Mouse (Mus musculus) midbrain, embryonic 10.5 days (tissue): ENCODE measurements around the gene Eif3i. TPM values are rescaled to one million over a fixed set of nuclear protein-coding genes. Genes with fewer than 3 reads are reported as not detected.

Experiments used
- DNase-seq: peaks from one replicate; pipeline ENCODE4 v3.0.0-alpha.2; 2017; ENCODE audit warnings: low spot score
- H3K27ac ChIP-seq: fragments of 300-500 bp; sonication (generic); replicated peaks from 2 replicates; pipeline ENCODE4 v1.5.1; 2016; ENCODE audit warnings: mild to moderate bottlenecking
- H3K27me3 ChIP-seq: fragments of 300-500 bp; sonication (generic); 2 replicates; pipeline ENCODE4 v1.6.1; 2016; ENCODE audit warnings: low read depth, mild to moderate bottlenecking; ENCODE audit not compliant: poor library complexity, severe bottlenecking
- H3K36me3 ChIP-seq: fragments of 300-500 bp; sonication (generic); 2 replicates; pipeline ENCODE4 v1.6.1; 2016; ENCODE audit warnings: mild to moderate bottlenecking, moderate library complexity
- H3K4me1 ChIP-seq: fragments of 300-500 bp; sonication (generic); 2 replicates; pipeline ENCODE4 v1.6.1; 2016
- H3K4me3 ChIP-seq: fragments of 300-500 bp; sonication (generic); 2 replicates; pipeline ENCODE4 v1.5.1; 2016; ENCODE audit warnings: mild to moderate bottlenecking, moderate library complexity
- H3K9me3 ChIP-seq: fragments of 300-500 bp; sonication (generic); replicated peaks from 2 replicates; pipeline ENCODE4 v1.6.1; 2016; ENCODE audit warnings: mild to moderate bottlenecking
- WGBS: fragments of 180-500 bp; shearing (Covaris S2); methylation state at CpG from one replicate; pipeline ENCODE4 v1.1.7; 2016; 5-methylcytosine and 5-hydroxymethylcytosine counted together
- polyA plus RNA-seq: library from polyadenylated mRNA; unstranded; fragments of >200 nt; fragmentation: Nextera tagmentation; extraction: Ambion mirVana; gene quantifications from 2 replicates; pipeline ENCODE4 v1.2.1, GENCODE M21; 2016

The Eif3i gene
- polyA plus RNA-seq, result 261 and 293 TPM in 2 replicates

DNA sequence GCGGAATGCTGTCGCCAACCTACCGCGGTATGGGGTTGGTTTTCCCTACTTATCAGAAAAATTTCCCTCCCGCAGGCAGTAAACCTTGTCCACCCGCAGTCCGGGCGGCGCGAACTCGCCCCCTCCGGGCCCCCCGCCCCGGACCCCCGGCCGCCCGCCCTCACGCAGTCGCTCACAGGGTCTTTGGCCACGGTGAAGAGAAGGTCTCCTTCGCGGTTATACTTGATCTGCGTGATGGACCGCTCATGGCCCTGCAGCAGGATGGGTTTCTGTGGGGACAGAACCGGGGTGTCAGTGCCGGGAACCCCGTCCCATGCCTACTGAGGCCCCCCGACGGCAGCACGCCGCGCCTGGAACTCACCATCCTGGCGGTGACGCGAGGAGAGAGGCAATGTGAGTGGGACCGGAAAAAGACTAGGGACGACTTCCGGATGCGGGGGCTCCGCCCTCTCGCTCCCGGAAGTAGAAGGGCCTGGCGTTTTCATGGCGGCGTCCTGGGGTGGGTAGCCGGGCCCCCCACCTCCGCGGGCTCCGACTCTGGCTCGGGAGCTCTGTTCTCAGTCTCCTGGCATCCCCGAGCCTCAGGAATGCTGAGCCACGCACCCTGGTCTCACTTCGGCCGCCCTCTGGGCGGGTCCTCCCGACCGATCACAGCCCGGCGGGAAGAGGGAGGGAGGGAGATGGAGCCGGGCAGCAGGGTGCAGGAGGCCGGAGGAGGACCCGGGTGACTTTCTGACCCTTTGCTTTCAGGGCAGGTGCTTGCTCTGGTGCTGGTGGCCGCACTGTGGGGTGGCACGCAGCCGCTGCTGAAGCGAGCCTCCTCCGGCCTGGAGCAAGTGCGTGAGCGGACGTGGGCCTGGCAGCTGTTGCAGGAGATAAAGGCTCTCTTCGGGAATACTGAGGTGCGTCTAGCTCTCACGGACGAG is at the start of gene Eif3i, which contains the start of gene Tmem234:
Eif3i (minus strand) TSS at position 416 of the 926 bp plus-strand sequence.
Tmem234 (plus strand) TSS at position 436 of the 926 bp plus-strand sequence.
- Histone ChIP-seq H3K36me3 (peaks cover 73% of the 10 kb centered on the region), H3K9me3 (no peaks in the 10 kb centered on the region), H3K27me3 (no peaks in the 10 kb centered on the region), H3K4me3 (peak within 1 kb of the TSS; percentile 100), H3K4me1 (peaks cover 30% of the 10 kb centered on the region), H3K27ac (peak within 1 kb of the TSS; percentile 96)
- DNase-seq, result peak; percentile 87
- under 1% methylated on average over 74 of the region's 74 CpGs for WGBS

GRCm38 (mm10) chr4:129648656-129649055 is 48.2 kb upstream of the Eif3i start:
- Histone ChIP-seq H3K27ac (no peak overlapping the region), H3K27me3 (no peaks in the 10 kb centered on the region), H3K36me3 (peaks cover 98% of the 10 kb centered on the region), H3K9me3 (no peaks in the 10 kb centered on the region), H3K4me1 (no peaks in the 10 kb centered on the region), H3K4me3 (no peak overlapping the region)
- DNase-seq, result no peak
- 81% methylated on average over 1 of the region's 1 CpGs for WGBS

DNA sequence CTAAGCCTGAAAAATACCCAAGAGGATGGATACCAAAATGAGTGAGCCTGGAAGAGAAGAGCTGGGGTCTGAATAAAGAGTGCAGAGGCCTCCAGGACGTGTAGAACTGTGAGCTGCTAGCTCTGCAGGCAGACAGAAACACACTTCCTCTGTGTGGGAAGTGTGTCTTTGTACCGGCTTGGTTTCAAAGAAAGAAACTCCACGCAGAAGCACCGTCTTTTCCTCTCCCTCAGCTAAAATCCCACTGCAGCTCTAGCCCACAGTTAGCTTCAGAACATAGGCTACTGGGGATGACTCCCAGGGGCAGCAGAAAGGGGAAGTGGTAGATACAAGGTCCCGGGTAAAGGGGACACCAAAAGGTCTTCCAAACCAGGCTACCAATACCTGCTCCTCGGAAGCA is 44.8 kb upstream of the Eif3i start:
- peaks cover 63% of the 10 kb centered on the region for H3K36me3 ChIP-seq
- no peaks in the 10 kb centered on the region for H3K9me3 ChIP-seq
- no peaks in the 10 kb centered on the region for H3K27me3 ChIP-seq
- WGBS, result 87% methylated on average over 6 of the region's 6 CpGs
- peaks cover 7% of the 10 kb centered on the region for H3K4me1 ChIP-seq
- H3K4me3 ChIP-seq, result no peak overlapping the region
- DNase-seq, result no peak
- H3K27ac ChIP-seq, result no peak overlapping the region

- Histone ChIP-seq H3K27ac (peak overlapping the region; percentile 93), H3K27me3 (no peaks in the 10 kb centered on the region), H3K4me1 (peaks cover 28% of the 10 kb centered on the region), H3K36me3 (peaks cover 59% of the 10 kb centered on the region), H3K4me3 (peak overlapping the region; percentile 83), H3K9me3 (no peaks in the 10 kb centered on the region)
- 64% methylated on average over 5 of the region's 5 CpGs for WGBS
- DNase-seq, result no peak
Observed at GRCm38 (mm10) chr4:129641756-129642155, 41.3 kb upstream of the Eif3i start.

DNA sequence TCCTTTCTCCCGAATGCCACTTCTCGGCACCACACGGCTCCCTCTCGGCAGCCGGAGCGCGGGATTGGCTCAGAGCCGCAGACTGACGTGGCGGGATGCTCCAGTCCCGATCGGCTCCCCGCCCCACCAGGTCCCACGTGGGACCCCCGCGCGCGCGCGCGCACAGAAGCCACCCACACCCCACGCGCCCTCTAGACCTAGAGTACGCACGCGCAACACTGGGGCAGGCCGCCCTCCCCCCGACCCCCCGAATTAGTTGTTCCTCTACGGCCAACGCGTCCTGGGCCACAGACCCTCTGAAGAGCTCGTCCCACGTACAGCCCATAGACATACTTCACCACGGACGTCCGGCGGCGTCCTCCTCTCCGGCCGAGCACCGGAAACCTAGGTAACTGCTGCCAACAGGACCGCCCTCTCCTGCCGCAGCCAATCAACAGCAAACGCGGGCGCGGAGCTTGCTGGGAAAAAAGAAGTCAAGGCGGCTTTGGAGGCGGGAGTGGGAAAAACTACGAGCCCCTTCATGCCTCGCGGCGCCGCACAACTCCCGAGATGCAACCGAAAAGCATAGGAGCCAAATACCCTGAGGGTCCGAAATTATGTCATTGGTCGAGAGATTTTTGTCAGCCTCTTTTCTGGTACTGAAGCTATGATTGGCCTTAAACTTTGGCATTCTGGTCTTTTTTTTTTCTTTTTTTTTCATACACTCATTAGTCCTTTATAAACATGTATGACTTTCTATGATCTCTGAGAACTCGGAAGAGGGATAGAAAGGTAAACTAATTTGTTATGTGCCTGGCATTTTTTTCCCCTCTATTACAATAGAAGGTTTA is 40.4 kb upstream of the Eif3i start, which contains the start of gene Txlna:
Txlna (minus strand) TSS at position 428 of the 830 bp plus-strand sequence.
- peaks cover 28% of the 10 kb centered on the region for H3K4me1 ChIP-seq
- no peaks in the 10 kb centered on the region for H3K27me3 ChIP-seq
- peak; percentile 99 for DNase-seq
- H3K27ac ChIP-seq, result peak within 1 kb of the TSS; percentile 93
- H3K9me3 ChIP-seq, result no peaks in the 10 kb centered on the region
- H3K36me3 ChIP-seq, result peaks cover 59% of the 10 kb centered on the region
- under 1% methylated on average over 60 of the region's 60 CpGs for WGBS
- H3K4me3 ChIP-seq, result peak within 1 kb of the TSS; percentile 83

GRCm38 (mm10) chr4:129640101-129640637 is 39.7 kb upstream of the Eif3i start:
- peak overlapping the region; percentile 83 for H3K4me3 ChIP-seq
- no peak for DNase-seq
- WGBS, result 11% methylated on average over 17 of the region's 17 CpGs
- peaks cover 59% of the 10 kb centered on the region for H3K36me3 ChIP-seq
- no peaks in the 10 kb centered on the region for H3K27me3 ChIP-seq
- peaks cover 28% of the 10 kb centered on the region for H3K4me1 ChIP-seq
- peak overlapping the region; percentile 93 for H3K27ac ChIP-seq
- no peaks in the 10 kb centered on the region for H3K9me3 ChIP-seq

GRCm38 (mm10) chr4:129639221-129639620 is 38.8 kb upstream of the Eif3i start:
- H3K4me1 ChIP-seq, result peaks cover 28% of the 10 kb centered on the region
- 89% methylated on average over 15 of the region's 15 CpGs for WGBS
- no peaks in the 10 kb centered on the region for H3K27me3 ChIP-seq
- peak overlapping the region; percentile 93; the same call in 1 of the 2 replicates for H3K27ac ChIP-seq
- peak overlapping the region; percentile 83 for H3K4me3 ChIP-seq
- no peak for DNase-seq
- H3K9me3 ChIP-seq, result no peaks in the 10 kb centered on the region
- peaks cover 59% of the 10 kb centered on the region for H3K36me3 ChIP-seq

- no peak for DNase-seq
Observed at GRCm38 (mm10) chr4:129633852-129634251, 33.4 kb upstream of the Eif3i start.

GRCm38 (mm10) chr4:129631867-129632266 is 31.4 kb upstream of the Eif3i start:
- Histone ChIP-seq H3K36me3 (peaks cover 100% of the 10 kb centered on the region), H3K4me3 (no peak overlapping the region), H3K4me1 (no peaks in the 10 kb centered on the region), H3K27me3 (no peaks in the 10 kb centered on the region), H3K27ac (no peak overlapping the region), H3K9me3 (no peaks in the 10 kb centered on the region)
- DNase-seq, result no peak
- 94% methylated on average over 12 of the region's 12 CpGs for WGBS

More at GRCm38 (mm10) chr4:129633852-129634251, 33.4 kb upstream of the Eif3i start:
- Histone ChIP-seq H3K27me3 (no peaks in the 10 kb centered on the region), H3K4me3 (no peak overlapping the region), H3K36me3 (peaks cover 99% of the 10 kb centered on the region), H3K9me3 (no peaks in the 10 kb centered on the region), H3K4me1 (peaks cover 7% of the 10 kb centered on the region), H3K27ac (no peak overlapping the region)
- WGBS, result 93% methylated on average over 6 of the region's 6 CpGs

- Histone ChIP-seq H3K27ac (no peak overlapping the region), H3K9me3 (no peaks in the 10 kb centered on the region), H3K4me1 (no peaks in the 10 kb centered on the region), H3K27me3 (no peaks in the 10 kb centered on the region), H3K4me3 (no peak overlapping the region), H3K36me3 (peaks cover 100% of the 10 kb centered on the region)
- 90% methylated on average over 4 of the region's 4 CpGs for WGBS
- DNase-seq, result no peak
Observed at GRCm38 (mm10) chr4:129630944-129631343, 30.5 kb upstream of the Eif3i start.

DNA sequence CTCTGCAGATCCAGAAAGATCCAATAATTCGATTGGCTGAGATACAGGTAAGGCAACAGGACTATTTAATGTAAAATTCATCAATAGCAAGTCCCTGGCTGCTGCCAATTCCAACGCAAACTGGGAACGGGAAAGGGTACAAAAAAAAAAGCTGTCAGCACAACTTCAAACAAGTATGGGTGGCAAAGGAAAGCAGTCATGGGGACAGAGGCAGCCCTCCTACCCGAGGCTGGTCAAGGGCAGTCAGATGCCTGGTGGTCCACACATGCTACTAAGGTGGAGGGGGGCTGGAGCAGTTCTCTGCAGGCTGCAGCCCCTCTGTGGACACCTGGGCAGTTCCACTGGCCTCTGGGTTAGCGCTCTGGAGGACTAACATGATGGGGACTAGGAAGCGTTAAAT is 25.6 kb upstream of the Eif3i start:
- Histone ChIP-seq H3K4me3 (no peak overlapping the region), H3K27ac (no peak overlapping the region), H3K9me3 (no peaks in the 10 kb centered on the region), H3K4me1 (peaks cover 43% of the 10 kb centered on the region), H3K36me3 (peaks cover 52% of the 10 kb centered on the region), H3K27me3 (no peaks in the 10 kb centered on the region)
- DNase-seq, result no peak
- WGBS, result 80% methylated on average over 6 of the region's 6 CpGs

- H3K27ac ChIP-seq, result peak overlapping the region; percentile 89; the same call in 1 of the 2 replicates
- no peaks in the 10 kb centered on the region for H3K27me3 ChIP-seq
- no peaks in the 10 kb centered on the region for H3K9me3 ChIP-seq
- 38% methylated on average over 4 of the region's 4 CpGs for WGBS
- H3K4me3 ChIP-seq, result peak overlapping the region; percentile 73; the same call in 1 of the 2 replicates
- H3K4me1 ChIP-seq, result peaks cover 43% of the 10 kb centered on the region
- peaks cover 47% of the 10 kb centered on the region for H3K36me3 ChIP-seq
- DNase-seq, result no peak
Observed at GRCm38 (mm10) chr4:129625496-129625895, 25.0 kb upstream of the Eif3i start.
